Mouse (Mus musculus) heart, embryonic 10.5 days (tissue): ENCODE data around the gene Cftr. TPM values are rescaled to one million over a fixed set of nuclear protein-coding genes. Genes with fewer than 3 reads are reported as not detected.

Experiments used
- DNase-seq: peaks from one replicate; pipeline ENCODE4 v3.0.0-alpha.2; 2017; ENCODE audit warnings: low spot score
- H3K27ac ChIP-seq: fragments of 300-500 bp; sonication (generic); 2 replicates; pipeline ENCODE4 v1.5.1; 2016; ENCODE audit warnings: mild to moderate bottlenecking
- H3K27me3 ChIP-seq: fragments of 300-500 bp; sonication (generic); 2 replicates; pipeline ENCODE4 v1.6.1; 2016; ENCODE audit warnings: mild to moderate bottlenecking; ENCODE audit not compliant: poor library complexity, insufficient read depth, severe bottlenecking
- H3K36me3 ChIP-seq: fragments of 300-500 bp; sonication (generic); 2 replicates; pipeline ENCODE4 v1.6.1; 2016; ENCODE audit warnings: mild to moderate bottlenecking, moderate library complexity
- H3K4me1 ChIP-seq: fragments of 300-500 bp; sonication (generic); 2 replicates; pipeline ENCODE4 v1.6.1; 2016; ENCODE audit warnings: mild to moderate bottlenecking
- H3K4me3 ChIP-seq: fragments of 300-500 bp; sonication (generic); 2 replicates; pipeline ENCODE4 v1.5.1; 2016; ENCODE audit warnings: mild to moderate bottlenecking, moderate library complexity
- H3K9me3 ChIP-seq: fragments of 300-500 bp; sonication (generic); 2 replicates; pipeline ENCODE4 v1.6.1; 2016; ENCODE audit warnings: mild to moderate bottlenecking, moderate library complexity
- WGBS: fragments of 180-500 bp; shearing (Covaris S2); methylation state at CpG from one replicate; pipeline ENCODE4 v1.1.7; 2016; 5-methylcytosine and 5-hydroxymethylcytosine counted together
- polyA plus RNA-seq: library from polyadenylated mRNA; unstranded; fragments of >200 nt; fragmentation: Nextera tagmentation; extraction: Ambion mirVana; gene quantifications from 2 replicates; pipeline ENCODE4 v1.2.1, GENCODE M21; 2016

Cftr gene
- polyA plus RNA-seq, 1 experiment from 2014 or later = 0.29 TPM

DNA sequence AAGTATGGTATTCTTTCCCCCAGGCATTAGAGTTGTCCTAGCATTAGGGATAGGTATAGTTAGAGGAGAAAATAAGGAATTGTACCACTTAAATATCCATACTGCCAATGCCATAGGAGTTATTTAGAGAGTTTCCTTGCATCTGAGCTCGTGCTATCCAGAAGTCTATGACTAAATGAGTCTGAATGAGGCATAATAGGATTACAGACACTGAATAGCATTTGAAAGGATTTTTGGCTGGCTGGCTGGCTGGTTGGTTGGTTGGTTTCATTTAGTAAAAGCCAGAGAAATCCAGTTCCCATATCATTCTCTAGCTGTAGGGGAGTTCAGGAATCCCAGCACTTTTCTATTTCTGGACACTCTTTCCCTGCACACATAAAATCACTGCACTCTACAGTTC lies 76.0 kb downstream of the Cftr start:
- 74% methylated on average over 1 of the region's 1 CpGs for WGBS
- no peaks in the 10 kb centered on the region for H3K27me3 ChIP-seq
- no peak overlapping the region for H3K4me3 ChIP-seq
- DNase-seq = no peak
- no peaks in the 10 kb centered on the region for H3K9me3 ChIP-seq
- no peaks in the 10 kb centered on the region for H3K36me3 ChIP-seq
- no peaks in the 10 kb centered on the region for H3K4me1 ChIP-seq
- H3K27ac ChIP-seq = no peak overlapping the region

DNA sequence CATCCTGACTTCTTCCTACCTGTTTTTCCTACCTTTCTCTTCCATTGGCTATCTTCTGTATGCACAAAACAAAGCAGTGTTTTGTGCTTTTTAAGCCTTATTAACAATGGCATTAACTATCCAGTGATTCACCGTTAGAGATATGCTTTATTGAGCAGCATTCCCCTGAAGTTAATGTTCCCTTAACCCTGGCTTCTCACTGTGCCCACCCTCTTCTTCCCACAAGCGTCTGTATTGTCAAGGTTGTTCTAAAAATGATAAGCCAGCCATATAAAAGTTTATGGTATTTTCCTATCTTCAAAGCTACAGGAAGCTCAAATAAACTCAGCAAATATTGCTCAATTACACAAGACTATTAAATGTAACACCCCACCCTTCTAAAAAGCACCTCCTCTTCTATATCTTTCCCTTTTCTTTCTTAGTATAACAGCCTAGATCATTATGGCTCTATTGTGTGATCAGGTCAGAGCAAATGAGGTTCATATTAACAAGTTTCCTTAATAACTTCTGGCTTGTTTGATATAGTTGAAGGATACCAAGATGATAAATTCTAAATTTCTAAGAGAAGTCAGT lies 77.5 kb downstream of the Cftr start:
- H3K27me3 ChIP-seq = no peaks in the 10 kb centered on the region
- H3K36me3 ChIP-seq = no peaks in the 10 kb centered on the region
- no peaks in the 10 kb centered on the region for H3K4me1 ChIP-seq
- no peak overlapping the region for H3K27ac ChIP-seq
- H3K4me3 ChIP-seq = no peak overlapping the region
- WGBS = 65% methylated on average over 2 of the region's 2 CpGs
- DNase-seq = no peak
- H3K9me3 ChIP-seq = no peaks in the 10 kb centered on the region

DNA sequence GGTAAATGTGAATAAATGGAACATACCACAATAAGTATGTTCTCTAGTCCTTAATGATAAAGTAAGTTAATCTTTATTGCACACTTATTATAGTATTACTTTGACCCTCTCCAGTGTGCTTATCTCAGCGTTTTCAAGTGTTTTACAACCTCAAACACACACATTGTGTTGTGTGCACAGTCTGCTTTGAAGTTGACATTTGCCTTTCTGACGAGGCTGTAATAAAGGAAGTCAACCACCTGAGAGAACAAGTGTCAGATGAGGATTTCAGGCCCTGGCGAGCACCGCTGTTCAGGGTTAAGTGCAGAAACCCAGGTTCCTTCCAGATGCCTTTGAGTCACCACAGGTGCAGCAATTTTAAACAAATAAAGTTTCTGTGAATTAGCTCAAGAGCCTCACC lies 78.0 kb downstream of the Cftr start:
- no peak for DNase-seq
- Histone ChIP-seq H3K27ac (no peak overlapping the region), H3K36me3 (no peaks in the 10 kb centered on the region), H3K4me3 (no peak overlapping the region), H3K27me3 (no peaks in the 10 kb centered on the region), H3K9me3 (no peaks in the 10 kb centered on the region), H3K4me1 (no peaks in the 10 kb centered on the region)
- 59% methylated on average over 4 of the region's 4 CpGs for WGBS

DNA sequence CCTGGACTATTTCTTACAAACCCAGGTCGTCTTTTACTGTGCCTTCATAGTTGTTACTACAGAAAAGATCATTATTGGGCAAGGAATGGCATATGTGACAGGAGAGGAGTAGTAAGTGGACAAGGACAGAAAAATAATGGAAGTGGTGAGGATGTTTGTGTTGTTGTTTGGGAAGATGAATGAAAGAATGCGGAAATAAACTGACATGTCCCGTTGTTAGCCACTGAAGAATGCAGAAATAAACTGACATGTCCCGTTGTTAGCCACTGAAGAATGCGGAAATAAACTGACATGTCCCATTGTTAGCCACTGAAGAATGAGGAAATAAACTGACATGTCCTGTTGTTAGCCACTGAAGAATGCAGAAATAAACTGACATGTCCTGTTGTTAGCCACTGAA lies 84.1 kb downstream of the Cftr start:
- Histone ChIP-seq H3K4me1 (no peaks in the 10 kb centered on the region), H3K36me3 (no peaks in the 10 kb centered on the region), H3K4me3 (no peak overlapping the region), H3K9me3 (no peaks in the 10 kb centered on the region), H3K27me3 (no peaks in the 10 kb centered on the region), H3K27ac (no peak overlapping the region)
- DNase-seq = no peak
- 72% methylated on average over 5 of the region's 5 CpGs for WGBS

DNA sequence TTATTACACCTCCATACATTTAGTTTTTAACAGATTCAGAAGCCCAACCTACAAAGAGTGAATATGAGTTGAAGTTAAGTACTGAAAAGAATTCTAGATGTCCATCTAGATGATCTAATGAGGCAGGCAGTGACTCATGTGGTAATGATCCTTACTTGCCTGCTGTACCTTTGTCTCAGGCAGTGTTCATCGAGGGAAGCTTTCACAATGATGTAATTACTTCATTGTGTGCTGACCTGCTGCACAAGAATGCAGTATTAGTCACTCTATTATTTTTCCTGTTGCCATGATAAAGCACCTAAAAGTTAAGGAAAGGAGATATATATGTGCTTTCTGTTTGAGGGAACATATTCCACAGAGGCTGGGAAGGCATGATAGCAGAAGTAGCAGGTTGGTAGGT lies 100.5 kb downstream of the Cftr start:
- Histone ChIP-seq H3K36me3 (no peaks in the 10 kb centered on the region), H3K4me3 (no peak overlapping the region), H3K9me3 (no peaks in the 10 kb centered on the region), H3K27ac (no peak overlapping the region), H3K27me3 (no peaks in the 10 kb centered on the region), H3K4me1 (no peaks in the 10 kb centered on the region)
- DNase-seq = no peak
- 46% methylated on average over 1 of the region's 1 CpGs for WGBS

DNA sequence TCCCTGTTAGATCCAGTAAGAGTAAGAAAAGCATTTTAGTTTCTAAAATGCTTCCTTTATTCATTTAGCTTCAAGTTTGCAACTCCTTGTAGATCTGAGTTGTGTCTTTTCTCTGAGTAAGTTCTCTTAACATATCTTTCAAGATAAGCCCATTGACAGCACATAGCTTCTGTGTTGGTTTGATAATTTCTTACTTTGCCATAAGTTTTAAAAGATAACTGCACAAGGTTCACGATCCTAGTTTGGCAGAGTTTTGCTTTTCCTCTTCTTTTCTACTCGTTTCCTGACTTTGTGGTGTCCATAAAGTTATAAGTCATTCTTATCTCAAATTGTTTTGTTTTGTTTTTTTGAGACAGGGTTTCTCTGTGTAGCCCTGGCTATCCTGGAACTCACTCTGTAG lies 130.3 kb downstream of the Cftr start:
- Histone ChIP-seq H3K9me3 (no peaks in the 10 kb centered on the region), H3K4me1 (no peaks in the 10 kb centered on the region), H3K27ac (no peak overlapping the region), H3K36me3 (no peaks in the 10 kb centered on the region), H3K4me3 (no peak overlapping the region), H3K27me3 (no peaks in the 10 kb centered on the region)
- WGBS = 35% methylated on average over 2 of the region's 2 CpGs
- no peak for DNase-seq

DNA sequence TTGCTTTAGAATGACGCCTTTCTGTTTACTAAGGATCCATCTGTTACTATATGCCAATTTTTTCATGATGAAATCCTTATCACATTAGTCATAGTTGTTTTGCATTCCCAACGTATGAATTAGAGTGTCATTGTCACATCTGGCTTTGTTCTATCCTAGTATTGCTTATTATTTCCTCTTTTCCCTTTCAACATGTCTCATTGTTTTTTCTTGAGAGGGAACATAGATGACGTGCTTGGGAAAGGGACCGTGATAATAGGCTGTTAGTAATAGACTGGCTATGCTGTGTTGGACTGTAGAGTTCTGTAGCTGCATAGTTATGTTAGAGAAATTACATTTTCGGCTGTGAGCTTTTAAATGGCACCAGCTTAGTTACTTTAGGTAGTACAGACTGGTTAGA lies 131.6 kb downstream of the Cftr start:
- Histone ChIP-seq H3K36me3 (no peaks in the 10 kb centered on the region), H3K9me3 (no peaks in the 10 kb centered on the region), H3K4me3 (no peak overlapping the region), H3K27me3 (no peaks in the 10 kb centered on the region), H3K27ac (no peak overlapping the region), H3K4me1 (no peaks in the 10 kb centered on the region)
- DNase-seq = no peak
- 80% methylated on average over 5 of the region's 5 CpGs for whole genome bisulfite sequencing

DNA sequence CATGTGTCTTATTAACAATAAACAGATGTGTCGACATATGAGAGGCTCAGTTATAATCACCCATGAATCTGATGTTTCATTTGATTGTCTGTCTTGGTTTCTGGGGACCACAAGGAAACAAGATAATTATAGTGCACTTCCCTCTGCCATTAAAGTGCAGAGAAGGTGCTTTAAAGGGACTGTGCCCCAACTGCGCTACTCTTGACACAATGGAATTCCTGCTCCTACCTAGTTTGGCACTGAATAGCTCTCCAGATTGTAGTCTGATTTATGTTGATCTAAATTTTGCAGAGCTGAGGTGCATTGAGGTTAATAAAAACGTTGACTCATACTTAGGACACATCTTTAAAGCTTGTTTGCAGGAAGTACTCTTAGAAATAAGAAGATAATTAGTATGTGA lies 132.7 kb downstream of the Cftr start:
- Histone ChIP-seq H3K27me3 (no peaks in the 10 kb centered on the region), H3K4me1 (no peaks in the 10 kb centered on the region), H3K4me3 (no peak overlapping the region), H3K9me3 (no peaks in the 10 kb centered on the region), H3K27ac (no peak overlapping the region), H3K36me3 (no peaks in the 10 kb centered on the region)
- no peak for DNase-seq
- WGBS = 73% methylated on average over 3 of the region's 3 CpGs

DNA sequence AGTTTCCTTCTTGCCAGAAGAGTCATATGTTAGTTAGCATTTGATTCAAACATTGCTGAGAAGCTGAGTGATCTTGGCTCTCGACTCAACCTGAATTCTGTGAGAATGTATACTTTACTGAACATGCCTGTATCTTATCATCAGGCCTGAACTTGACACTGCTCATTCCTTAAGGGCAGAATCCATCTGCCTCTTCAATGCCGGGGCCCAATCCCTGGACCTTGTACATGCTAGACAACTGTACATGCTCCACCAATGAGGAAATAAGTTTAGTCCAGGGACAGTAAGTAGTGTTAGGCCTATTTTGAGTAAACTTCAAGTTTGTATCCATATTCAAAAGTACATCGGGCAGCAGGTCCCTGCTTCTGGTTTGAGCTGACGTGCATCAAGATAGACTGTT lies 134.6 kb downstream of the Cftr start:
- no peaks in the 10 kb centered on the region for H3K9me3 ChIP-seq
- 77% methylated on average over 4 of the region's 4 CpGs for WGBS
- H3K4me3 ChIP-seq = no peak overlapping the region
- no peak for DNase-seq
- no peaks in the 10 kb centered on the region for H3K36me3 ChIP-seq
- no peaks in the 10 kb centered on the region for H3K27me3 ChIP-seq
- no peak overlapping the region for H3K27ac ChIP-seq
- no peaks in the 10 kb centered on the region for H3K4me1 ChIP-seq

DNA sequence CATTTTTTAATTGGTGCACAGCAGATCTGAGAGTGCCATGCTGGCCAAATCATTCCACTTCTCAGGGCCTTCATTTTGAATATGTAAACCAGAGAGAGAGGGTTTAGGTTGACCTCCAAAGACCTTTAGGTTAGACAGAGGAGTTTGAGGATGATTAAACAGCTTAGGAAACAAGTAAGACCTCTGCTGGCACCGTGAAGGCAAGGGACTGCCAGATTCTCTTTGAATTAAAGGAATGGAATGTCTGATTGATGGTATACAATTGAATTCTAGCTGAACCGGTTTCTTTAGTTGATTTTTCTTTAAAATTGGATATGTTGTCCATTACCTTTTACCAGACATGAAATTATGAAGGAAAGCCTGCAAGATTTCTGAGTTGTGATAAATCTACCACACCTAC lies 140.5 kb downstream of the Cftr start:
- H3K9me3 ChIP-seq = no peaks in the 10 kb centered on the region
- DNase-seq = no peak
- H3K27ac ChIP-seq = no peak overlapping the region
- no peaks in the 10 kb centered on the region for H3K4me1 ChIP-seq
- H3K36me3 ChIP-seq = no peaks in the 10 kb centered on the region
- 37% methylated on average over 2 of the region's 2 CpGs for WGBS
- no peak overlapping the region for H3K4me3 ChIP-seq
- H3K27me3 ChIP-seq = no peaks in the 10 kb centered on the region

DNA sequence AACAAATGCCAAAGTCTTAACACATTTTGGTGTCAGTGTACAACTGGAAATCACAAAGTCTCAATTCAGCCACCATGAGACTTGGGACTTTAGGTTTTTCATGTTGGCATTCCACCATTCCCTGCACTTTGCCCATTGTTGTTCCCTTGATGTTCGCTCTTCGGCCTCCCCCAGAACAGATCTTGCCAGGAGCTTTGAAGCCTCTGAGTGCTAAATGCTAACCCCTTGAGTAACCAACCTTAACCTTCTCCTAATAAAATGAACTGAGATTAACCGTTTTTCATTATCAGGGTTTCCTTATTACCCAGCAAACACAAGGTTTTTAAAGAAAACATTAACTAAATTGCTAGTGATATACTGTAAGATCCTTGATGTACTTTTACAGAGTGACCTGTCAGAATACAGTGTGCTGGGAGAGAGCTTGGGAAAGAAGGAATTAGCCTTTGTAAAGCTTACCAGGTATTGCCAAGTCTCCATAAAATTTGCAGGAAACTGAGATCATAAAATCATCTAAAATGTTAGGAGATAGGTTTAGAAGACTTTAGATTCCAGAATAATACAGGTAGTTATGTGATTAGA lies 144.0 kb downstream of the Cftr start:
- Histone ChIP-seq H3K9me3 (no peaks in the 10 kb centered on the region), H3K27me3 (no peaks in the 10 kb centered on the region), H3K36me3 (no peaks in the 10 kb centered on the region), H3K4me3 (no peak overlapping the region), H3K27ac (no peak overlapping the region), H3K4me1 (no peaks in the 10 kb centered on the region)
- no peak for DNase-seq
- WGBS = 78% methylated on average over 3 of the region's 3 CpGs

DNA sequence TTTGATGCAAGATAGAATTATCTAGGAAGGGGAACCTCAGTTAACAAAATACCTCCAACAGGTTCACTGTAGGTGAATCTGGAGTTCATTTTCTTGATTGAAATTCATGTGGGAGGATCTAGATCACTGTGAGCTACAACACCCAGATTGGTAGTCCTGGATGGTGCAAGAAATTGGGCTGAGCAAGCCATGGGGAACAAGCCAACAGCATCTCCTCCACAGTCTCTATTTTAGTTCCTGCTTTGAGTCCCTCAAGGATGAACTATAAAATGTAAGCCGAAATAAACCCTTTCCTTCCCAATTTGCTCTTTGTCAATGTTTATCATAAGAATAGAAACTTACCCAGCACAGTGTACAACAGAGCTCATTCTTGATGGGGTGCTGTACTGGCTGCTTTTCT lies 152.5 kb downstream of the Cftr start:
- Histone ChIP-seq H3K36me3 (no peaks in the 10 kb centered on the region), H3K9me3 (no peaks in the 10 kb centered on the region), H3K27me3 (no peaks in the 10 kb centered on the region), H3K4me1 (no peaks in the 10 kb centered on the region), H3K4me3 (no peak overlapping the region), H3K27ac (no peak overlapping the region)
- WGBS = 80% methylated on average over 1 of the region's 1 CpGs
- DNase-seq = no peak

DNA sequence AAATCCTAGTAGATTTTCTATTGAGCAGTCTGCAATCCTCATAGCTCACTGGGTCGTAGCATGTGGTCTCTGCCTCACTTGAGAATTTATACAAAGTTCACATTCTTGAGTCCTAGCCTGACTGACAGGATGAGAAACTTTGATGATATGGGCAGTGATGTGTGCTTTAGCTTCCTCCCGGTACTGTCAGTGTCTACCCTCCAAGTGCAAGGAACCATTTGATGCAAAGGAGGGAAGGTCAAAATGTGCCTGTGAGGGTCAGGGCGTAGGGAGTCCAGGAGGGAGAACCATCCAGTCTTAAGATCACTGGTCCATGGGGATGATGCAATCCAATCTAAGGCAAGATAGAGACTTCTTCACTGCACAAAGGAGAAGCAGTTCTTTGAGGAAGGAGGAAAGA lies 164.9 kb downstream of the Cftr start:
- Histone ChIP-seq H3K36me3 (no peaks in the 10 kb centered on the region), H3K27ac (no peak overlapping the region), H3K27me3 (no peaks in the 10 kb centered on the region), H3K9me3 (no peaks in the 10 kb centered on the region), H3K4me1 (no peaks in the 10 kb centered on the region), H3K4me3 (no peak overlapping the region)
- 73% methylated on average over 3 of the region's 3 CpGs for WGBS
- no peak for DNase-seq

DNA sequence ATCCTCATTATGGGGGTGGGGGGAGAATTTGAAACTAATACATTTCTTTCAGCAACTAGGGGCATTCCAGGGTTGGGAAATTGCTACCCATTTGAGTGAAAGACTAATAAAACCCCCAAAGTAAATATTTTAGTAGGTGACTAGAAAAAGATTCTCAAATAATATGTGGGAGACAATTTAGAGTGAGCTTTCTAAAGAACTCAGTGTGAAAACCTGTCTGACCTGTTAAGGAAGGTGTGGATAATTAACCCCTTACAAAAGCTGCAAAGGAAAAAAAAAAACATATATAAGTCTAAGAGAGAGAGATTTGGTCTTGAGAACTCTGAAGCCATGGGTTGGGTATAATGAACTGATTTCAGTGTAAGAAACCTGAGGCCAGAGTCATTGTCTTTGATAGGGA lies 167.8 kb downstream of the Cftr start:
- no peaks in the 10 kb centered on the region for H3K27me3 ChIP-seq
- H3K36me3 ChIP-seq = no peaks in the 10 kb centered on the region
- H3K4me1 ChIP-seq = no peaks in the 10 kb centered on the region
- no peak overlapping the region for H3K27ac ChIP-seq
- H3K9me3 ChIP-seq = no peaks in the 10 kb centered on the region
- no peak for DNase-seq
- H3K4me3 ChIP-seq = no peak overlapping the region
